Mouse (Mus musculus): ENCODE data around the gene Asb4. TPM values are rescaled to one million over a fixed set of nuclear protein-coding genes. Genes with fewer than 3 reads are reported as not detected.
"Not testable (repeated sequence)": the region's sequence is repeated elsewhere in the genome, so short reads cannot be mapped to it uniquely, and the experiment has no call there.

The Asb4 gene
- total RNA-seq (2021), result under 1 TPM; 0.25 to 0.59 TPM

GRCm38 (mm10) chr6:5383336-5384177, at the start of gene Asb4:
TSS of gene Asb4 (plus strand) at chr6:5383386.
- DNase-seq (ENCODE audit: low spot score in 2 of 2), result no peak
- intact Hi-C loops (cut with DNase I), result loop anchor here (1.0 to 10.0 kb wide), 6 partner anchors 86 to 1873 kb away; partner anchors contain the start of genes Peg10, Pon2 and Sgce

- DNase-seq (ENCODE audit: low spot score in 2 of 2), result no peak
- intact Hi-C loops (cut with DNase I), result no loop called here
These were observed 49.2 kb upstream of the Asb4 start for GRCm38 (mm10) chr6:5334021-5334420.

DNA sequence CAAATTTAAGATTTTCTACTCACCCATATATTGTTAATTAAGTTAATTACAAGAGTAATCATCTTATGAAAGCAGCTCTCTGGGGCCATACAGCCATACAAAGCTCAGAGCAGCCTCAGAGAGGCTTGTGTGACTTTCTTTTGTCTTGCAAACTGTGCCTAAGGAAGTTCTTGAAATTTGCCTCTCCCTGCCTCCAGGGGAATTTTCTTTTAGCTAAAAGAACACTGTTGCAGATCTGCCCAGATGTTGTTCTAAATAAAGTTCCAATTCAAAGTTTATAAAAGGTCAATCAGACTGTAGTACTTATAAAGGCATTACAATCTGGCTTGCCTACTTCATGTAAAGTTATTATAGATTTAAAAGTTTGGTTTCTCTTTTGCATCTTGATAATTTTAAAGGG, 47.2 kb upstream of the Asb4 start:
- intact Hi-C loops (cut with DNase I); DNase-seq (ENCODE audit: low spot score in 2 of 2): not testable (repeated sequence)

DNA sequence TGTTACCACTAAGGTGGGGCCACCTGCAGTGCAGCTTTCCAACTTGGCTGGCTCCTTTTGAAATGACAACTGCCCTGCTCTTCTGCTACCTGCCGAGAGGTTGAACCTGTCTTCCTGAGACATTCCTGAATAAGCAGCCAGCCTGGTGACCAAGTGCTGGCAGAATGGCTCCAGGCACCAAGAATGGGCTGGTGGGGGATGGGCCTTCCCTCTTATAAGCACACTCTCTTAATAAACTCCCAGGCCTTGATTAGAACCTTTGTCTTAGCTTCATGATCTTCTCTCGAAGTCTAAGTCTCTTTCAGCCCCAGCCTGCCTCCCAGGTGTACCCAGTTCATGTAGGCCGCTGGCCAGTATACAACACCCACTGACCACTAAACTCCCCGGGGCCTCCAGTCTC, 44.4 kb upstream of the Asb4 start:
- intact Hi-C loops (cut with DNase I); DNase-seq (ENCODE audit: low spot score in 2 of 2): not testable (repeated sequence)

GRCm38 (mm10) chr6:5339283-5339682, 43.9 kb upstream of the Asb4 start:
- DNase-seq (ENCODE audit: low spot score in 2 of 2); intact Hi-C loops (cut with DNase I): not testable (repeated sequence)

- intact Hi-C loops (cut with DNase I), result no loop called here
These were observed 38.9 kb upstream of the Asb4 start for GRCm38 (mm10) chr6:5344255-5344654.

DNA sequence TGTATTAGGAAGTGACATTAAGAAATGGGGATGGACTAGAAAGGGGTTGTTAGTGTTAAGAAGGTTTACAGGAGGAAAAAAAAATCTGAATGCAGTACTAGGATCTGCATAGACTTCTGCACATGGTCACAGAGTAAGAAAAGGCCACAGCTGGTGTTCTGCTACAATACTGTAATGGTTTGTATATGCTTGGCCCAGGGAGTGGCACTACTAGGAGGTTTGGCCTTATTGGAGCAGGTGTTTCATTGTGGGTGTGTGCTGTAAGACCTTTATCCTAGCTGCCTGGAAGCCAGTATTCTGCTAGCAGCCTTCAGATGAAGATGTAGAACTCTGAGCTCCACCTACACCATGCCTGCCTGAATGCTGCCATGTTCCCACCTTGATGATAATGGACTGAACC, 25.3 kb upstream of the Asb4 start:
- no peak for DNase-seq (ENCODE audit: low spot score in 2 of 2)
- intact Hi-C loops (cut with DNase I), result no loop called here

More at GRCm38 (mm10) chr6:5344255-5344654, 38.9 kb upstream of the Asb4 start:
- DNase-seq (ENCODE audit: low spot score in 2 of 2), result no peak

DNA sequence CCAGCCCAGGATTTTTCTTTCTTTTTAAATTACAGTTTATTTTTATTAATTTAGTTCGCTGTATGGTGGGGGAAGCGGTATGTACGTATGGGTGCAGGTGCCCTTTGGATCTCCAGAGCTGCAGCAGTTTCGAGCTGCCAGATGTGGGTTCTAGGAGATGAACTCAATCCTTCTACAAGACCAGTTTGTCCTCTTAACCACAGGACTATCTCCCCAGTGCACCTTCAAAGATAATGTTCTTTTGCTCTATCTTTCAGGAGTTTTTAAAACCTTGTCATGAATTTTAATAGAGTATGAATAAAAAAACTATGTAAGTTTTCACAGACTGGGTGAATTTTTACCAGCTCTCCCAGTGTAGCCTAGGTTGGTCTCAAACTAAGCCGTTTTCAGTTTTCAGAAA, 22.8 kb upstream of the Asb4 start:
- intact Hi-C loops (cut with DNase I), result no loop called here
- DNase-seq (ENCODE audit: low spot score in 2 of 2), result no peak

DNA sequence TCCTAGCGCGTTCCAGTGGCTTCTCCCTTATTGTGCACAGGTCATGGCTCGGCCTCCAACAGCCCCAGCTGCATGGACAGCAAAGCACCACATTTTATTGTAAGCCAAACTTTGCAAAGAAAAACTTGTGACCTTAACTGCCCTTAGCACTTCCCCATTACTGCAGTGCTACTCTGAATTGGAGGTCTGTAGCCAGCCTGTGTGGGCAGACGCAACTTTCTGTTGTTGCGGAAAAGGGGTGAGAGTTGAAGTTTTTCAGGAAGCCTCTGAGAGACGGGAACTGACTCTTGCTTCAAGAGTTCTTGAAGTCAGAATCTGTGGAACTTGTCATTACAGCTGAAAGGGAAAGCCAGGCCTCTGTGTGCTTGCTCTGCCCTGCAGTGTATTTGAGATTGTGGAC, 21.2 kb upstream of the Asb4 start:
- DNase-seq (ENCODE audit: low spot score in 2 of 2), result no peak
- intact Hi-C loops (cut with DNase I), result no loop called here

GRCm38 (mm10) chr6:5365845-5366244, 17.3 kb upstream of the Asb4 start:
- intact Hi-C loops (cut with DNase I), result no loop called here
- no peak for DNase-seq (ENCODE audit: low spot score in 2 of 2)

GRCm38 (mm10) chr6:5376884-5377283, 6.3 kb upstream of the Asb4 start:
- no peak for DNase-seq (ENCODE audit: low spot score in 2 of 2)
- intact Hi-C loops (cut with DNase I), result no loop called here

DNA sequence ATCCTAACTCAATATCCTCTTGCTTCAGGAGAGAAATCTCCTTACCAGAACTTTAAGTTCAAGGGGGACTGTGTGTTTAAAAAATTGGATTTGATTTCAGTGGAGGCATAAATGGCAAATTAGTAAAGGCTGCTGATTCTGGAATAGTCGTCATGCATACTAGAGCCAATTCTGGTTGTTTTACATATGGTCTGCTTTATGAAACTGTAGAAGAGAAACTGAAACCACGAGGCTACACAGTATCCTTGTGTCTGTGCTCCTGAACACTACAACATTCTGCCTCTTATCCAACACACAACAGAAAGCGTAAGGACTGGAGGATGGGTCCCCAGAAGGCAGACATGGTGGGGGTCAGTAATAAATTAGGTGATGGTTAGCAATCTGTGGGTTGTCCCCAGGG, 4.1 kb upstream of the Asb4 start:
- DNase-seq (ENCODE audit: low spot score in 2 of 2), result no peak
- intact Hi-C loops (cut with DNase I), result no loop called here

- DNase-seq (ENCODE audit: low spot score in 2 of 2), result peak; percentile 23 to 40
- intact Hi-C loops (cut with DNase I), result loop anchor here (5.0 to 10.0 kb wide), 5 partner anchors 83 to 833 kb away; partner anchors contain the start of genes Peg10, Pon2 and Sgce
These were observed 3.2 kb upstream of the Asb4 start for GRCm38 (mm10) chr6:5379781-5380623.

DNA sequence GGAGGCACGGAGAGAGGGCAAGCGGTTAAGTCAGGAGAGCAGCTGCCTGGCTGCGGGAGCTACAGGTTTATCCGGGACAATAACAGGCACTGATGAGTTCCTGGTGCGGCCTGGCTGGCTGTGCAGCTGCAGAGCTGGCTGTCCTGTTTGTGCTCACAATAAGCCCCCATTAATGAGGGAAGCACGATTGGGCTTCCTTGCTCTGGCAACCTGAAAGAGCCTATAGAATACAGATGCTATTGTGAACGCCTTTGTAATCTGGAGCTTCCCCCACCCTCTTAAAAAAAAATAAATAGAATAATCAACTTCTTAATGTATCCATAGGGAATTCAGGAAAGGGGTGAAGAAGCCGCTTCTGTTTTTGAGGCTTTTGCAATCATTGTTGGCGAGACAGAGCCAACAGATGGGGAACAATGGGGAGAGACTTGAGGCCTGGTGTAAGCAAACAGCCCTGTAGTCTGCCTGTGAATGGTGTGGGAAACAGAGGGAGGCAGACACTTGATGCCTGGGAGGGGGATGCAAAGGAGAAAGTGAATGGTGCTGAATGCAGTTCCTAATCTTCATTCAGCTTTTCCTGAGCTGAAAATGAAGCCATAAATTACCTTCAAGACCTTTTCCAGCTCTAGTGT, 2.4 kb upstream of the Asb4 start:
- intact Hi-C loops (cut with DNase I), result loop anchor here (5.0 to 10.0 kb wide), 5 partner anchors 83 to 833 kb away; partner anchors contain the start of genes Peg10, Pon2 and Sgce
- DNase-seq (ENCODE audit: low spot score in 2 of 2), result no peak

- no peak for DNase-seq (ENCODE audit: low spot score in 2 of 2)
- intact Hi-C loops (cut with DNase I), result loop anchor here (5.0 to 10.0 kb wide), 5 partner anchors 85 to 835 kb away; partner anchors contain the start of genes Peg10, Pon2 and Sgce
These were observed 1.1 kb upstream of the Asb4 start for GRCm38 (mm10) chr6:5381918-5382582.

DNA sequence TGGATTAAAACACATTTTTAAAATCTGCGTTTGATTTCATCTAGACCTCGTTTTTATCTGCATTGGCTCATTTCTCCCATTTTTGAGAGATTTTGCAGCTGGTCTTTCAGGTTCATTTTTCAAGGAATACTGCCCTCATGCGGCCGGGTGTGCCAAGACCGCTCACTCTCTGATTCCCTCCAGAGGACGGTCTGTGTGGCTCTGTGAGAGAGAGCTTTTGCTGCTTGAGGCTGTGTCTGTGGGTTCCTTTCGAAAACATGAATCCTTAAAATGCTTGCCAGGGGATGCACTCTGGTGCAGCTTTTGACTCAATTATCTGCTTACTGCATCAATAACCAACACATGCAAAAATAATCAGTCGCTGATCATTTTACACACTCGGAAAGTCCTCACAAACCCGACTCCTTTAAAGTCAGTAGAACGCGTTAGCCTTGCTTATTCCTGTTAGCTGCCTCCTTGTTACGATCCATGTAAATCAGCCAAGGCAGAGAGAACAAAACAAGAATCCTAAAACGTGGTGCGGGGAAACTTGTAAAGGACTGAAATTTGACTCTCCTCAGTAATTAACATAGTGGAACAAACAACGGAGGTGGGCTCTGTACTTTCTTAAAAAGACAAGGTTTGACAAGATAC, 487 bp upstream of the Asb4 start:
- intact Hi-C loops (cut with DNase I), result loop anchor here (5.0 to 10.0 kb wide), 5 partner anchors 85 to 835 kb away; partner anchors contain the start of genes Peg10, Pon2 and Sgce
- DNase-seq (ENCODE audit: low spot score in 2 of 2), result peak; percentile 80 to 85

DNA sequence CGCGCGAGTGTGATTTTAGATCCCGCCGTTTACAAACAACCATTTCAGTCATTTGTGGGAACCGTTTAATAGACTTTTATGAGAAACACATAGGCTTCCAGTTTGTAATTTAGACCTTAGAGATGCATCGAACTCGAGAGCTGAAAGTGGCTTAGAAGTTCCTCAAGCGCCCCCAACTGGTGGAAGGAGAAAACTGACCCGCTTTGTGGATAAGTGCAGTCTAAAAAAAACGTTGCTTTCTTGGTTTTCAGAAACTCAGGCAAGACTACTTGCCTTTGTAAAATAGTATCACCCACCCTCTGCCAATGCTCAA, 948 bp downstream of the Asb4 start:
- intact Hi-C loops (cut with DNase I), result loop anchor here (1.0 to 10.0 kb wide), 6 partner anchors 87 to 1874 kb away; partner anchors contain the start of genes Peg10, Pon2 and Sgce
- peak; percentile 43 to 67 for DNase-seq (ENCODE audit: low spot score in 2 of 2)

- DNase-seq (ENCODE audit: low spot score in 2 of 2), result no peak
- intact Hi-C loops (cut with DNase I), result loop anchor here (10.0 kb wide), 2 partner anchors 220 to 640 kb away; partner anchors contain the start of genes Peg10 and Sgce
These were observed 2.0 kb downstream of the Asb4 start for GRCm38 (mm10) chr6:5385161-5385640.

All from left cerebral cortex, postnatal 36 days (tissue).